Mouse (Mus musculus): ENCODE measurements around the gene Prim2. TPM values are rescaled to one million over a fixed set of nuclear protein-coding genes. Genes with fewer than 3 reads are reported as not detected.

Prim2 gene
- polyA plus RNA-seq, 1 experiment from 2014 or later: 40.7 TPM

- no peak overlapping the region for H3K4me3 ChIP-seq (ENCODE audit: low read depth, low read length)
- H3K9ac ChIP-seq (replicated peaks; ENCODE audit: low read depth, low read length): no peak overlapping the region
- WGBS: 70% methylated on average over 5 of the region's 5 CpGs
- H3K4me2 ChIP-seq (replicated peaks; ENCODE audit: low read depth, low read length): no peak overlapping the region
- ATAC-seq (ENCODE audit: insufficient number of reproducible peaks, insufficient read depth, low FRiP score, low read depth): no peak
- no peaks in the 10 kb centered on the region for H3K9me3 ChIP-seq (ENCODE audit: control insufficient read depth, low read depth, low read length)
- no peaks in the 10 kb centered on the region; the same call in 1 of the 2 replicates for H3K36me3 ChIP-seq (ENCODE audit: control insufficient read depth, insufficient read depth, low read length)
- H3K27ac ChIP-seq (ENCODE audit: low read length): no peak overlapping the region
- 0 out of 2 replicates have a peak, but pooled peaks cover 3% of the 10 kb centered on the region for H3K4me1 ChIP-seq (ENCODE audit: control insufficient read depth, insufficient read depth, low read length)
- no peaks in the 10 kb centered on the region for H3K27me3 ChIP-seq (ENCODE audit: control insufficient read depth, insufficient read depth, low read length)
Observed at GRCm38 (mm10) chr1:33671441-33671840, 1.8 kb upstream of the Prim2 start.

- Histone ChIP-seq H3K27me3 (ENCODE audit: control insufficient read depth, insufficient read depth, low read length) (no peaks in the 10 kb centered on the region), H3K9me3 (ENCODE audit: control insufficient read depth, low read depth, low read length) (no peaks in the 10 kb centered on the region), H3K36me3 (ENCODE audit: control insufficient read depth, insufficient read depth, low read length) (no peaks in the 10 kb centered on the region; the same call in 1 of the 2 replicates), H3K4me1 (ENCODE audit: control insufficient read depth, insufficient read depth, low read length) (0 out of 2 replicates have a peak, but pooled peaks cover 3% of the 10 kb centered on the region), H3K4me3 (ENCODE audit: low read depth, low read length) (peak overlapping the region; percentile 60), H3K27ac (ENCODE audit: low read length) (peak overlapping the region; percentile 74; the same call in 1 of the 2 replicates), H3K4me2 (replicated peaks; ENCODE audit: low read depth, low read length) (peak overlapping the region; percentile 76), H3K9ac (replicated peaks; ENCODE audit: low read depth, low read length) (peak overlapping the region; percentile 57)
- under 1% methylated on average over 37 of the region's 37 CpGs for WGBS
- peak; percentile 42; the same call in 1 of the 2 replicates for ATAC-seq (ENCODE audit: insufficient number of reproducible peaks, insufficient read depth, low FRiP score, low read depth)
Observed at GRCm38 (mm10) chr1:33670164-33670616, 595 bp upstream of the Prim2 start.

- 89% methylated on average over 19 of the region's 19 CpGs for WGBS
- Histone ChIP-seq H3K9ac (replicated peaks; ENCODE audit: low read depth, low read length) (no peak overlapping the region), H3K27me3 (ENCODE audit: control insufficient read depth, insufficient read depth, low read length) (no peaks in the 10 kb centered on the region), H3K27ac (ENCODE audit: low read length) (no peak overlapping the region), H3K9me3 (ENCODE audit: control insufficient read depth, low read depth, low read length) (no peaks in the 10 kb centered on the region), H3K36me3 (ENCODE audit: control insufficient read depth, insufficient read depth, low read length) (peaks cover 11% of the 10 kb centered on the region), H3K4me1 (ENCODE audit: control insufficient read depth, insufficient read depth, low read length) (no peaks in the 10 kb centered on the region), H3K4me3 (ENCODE audit: low read depth, low read length) (no peak overlapping the region), H3K4me2 (replicated peaks; ENCODE audit: low read depth, low read length) (no peak overlapping the region)
- no peak for ATAC-seq (ENCODE audit: insufficient number of reproducible peaks, insufficient read depth, low FRiP score, low read depth)
Observed at GRCm38 (mm10) chr1:33663605-33664117, 5.9 kb downstream of the Prim2 start.

- no peak overlapping the region for H3K27ac ChIP-seq (ENCODE audit: low read length)
- peaks cover 11% of the 10 kb centered on the region for H3K36me3 ChIP-seq (ENCODE audit: control insufficient read depth, insufficient read depth, low read length)
Observed at GRCm38 (mm10) chr1:33663163-33663562, 6.4 kb downstream of the Prim2 start.

GRCm38 (mm10) chr1:33658302-33658701, 11.3 kb downstream of the Prim2 start:
- WGBS: 78% methylated on average over 4 of the region's 4 CpGs
- Histone ChIP-seq H3K27me3 (ENCODE audit: control insufficient read depth, insufficient read depth, low read length) (no peaks in the 10 kb centered on the region), H3K27ac (ENCODE audit: low read length) (no peak overlapping the region), H3K4me2 (replicated peaks; ENCODE audit: low read depth, low read length) (no peak overlapping the region), H3K4me3 (ENCODE audit: low read depth, low read length) (no peak overlapping the region), H3K9me3 (ENCODE audit: control insufficient read depth, low read depth, low read length) (no peaks in the 10 kb centered on the region), H3K36me3 (ENCODE audit: control insufficient read depth, insufficient read depth, low read length) (peaks cover 14% of the 10 kb centered on the region), H3K9ac (replicated peaks; ENCODE audit: low read depth, low read length) (no peak overlapping the region), H3K4me1 (ENCODE audit: control insufficient read depth, insufficient read depth, low read length) (no peaks in the 10 kb centered on the region)
- ATAC-seq (ENCODE audit: insufficient number of reproducible peaks, insufficient read depth, low FRiP score, low read depth): no peak

More at GRCm38 (mm10) chr1:33663163-33663562, 6.4 kb downstream of the Prim2 start:
- Histone ChIP-seq H3K4me2 (replicated peaks; ENCODE audit: low read depth, low read length) (no peak overlapping the region), H3K4me3 (ENCODE audit: low read depth, low read length) (no peak overlapping the region), H3K9ac (replicated peaks; ENCODE audit: low read depth, low read length) (no peak overlapping the region), H3K9me3 (ENCODE audit: control insufficient read depth, low read depth, low read length) (no peaks in the 10 kb centered on the region), H3K27me3 (ENCODE audit: control insufficient read depth, insufficient read depth, low read length) (no peaks in the 10 kb centered on the region), H3K4me1 (ENCODE audit: control insufficient read depth, insufficient read depth, low read length) (no peaks in the 10 kb centered on the region)
- no peak for ATAC-seq (ENCODE audit: insufficient number of reproducible peaks, insufficient read depth, low FRiP score, low read depth)

- H3K27me3 ChIP-seq (ENCODE audit: control insufficient read depth, insufficient read depth, low read length): no peaks in the 10 kb centered on the region
- H3K27ac ChIP-seq (ENCODE audit: low read length): no peak overlapping the region
- no peak overlapping the region for H3K4me3 ChIP-seq (ENCODE audit: low read depth, low read length)
- no peaks in the 10 kb centered on the region for H3K9me3 ChIP-seq (ENCODE audit: control insufficient read depth, low read depth, low read length)
- H3K9ac ChIP-seq (replicated peaks; ENCODE audit: low read depth, low read length): no peak overlapping the region
- no peak for ATAC-seq (ENCODE audit: insufficient number of reproducible peaks, insufficient read depth, low FRiP score, low read depth)
- no peaks in the 10 kb centered on the region for H3K4me1 ChIP-seq (ENCODE audit: control insufficient read depth, insufficient read depth, low read length)
- peaks cover 14% of the 10 kb centered on the region for H3K36me3 ChIP-seq (ENCODE audit: control insufficient read depth, insufficient read depth, low read length)
- H3K4me2 ChIP-seq (replicated peaks; ENCODE audit: low read depth, low read length): no peak overlapping the region
- 81% methylated on average over 12 of the region's 12 CpGs for WGBS
Observed at GRCm38 (mm10) chr1:33657574-33658149, 11.9 kb downstream of the Prim2 start.

- WGBS: 92% methylated on average over 11 of the region's 11 CpGs
- H3K4me2 ChIP-seq (replicated peaks; ENCODE audit: low read depth, low read length): no peak overlapping the region
- ATAC-seq (ENCODE audit: insufficient number of reproducible peaks, insufficient read depth, low FRiP score, low read depth): no peak
- H3K36me3 ChIP-seq (ENCODE audit: control insufficient read depth, insufficient read depth, low read length): peaks cover 5% of the 10 kb centered on the region
- H3K4me1 ChIP-seq (ENCODE audit: control insufficient read depth, insufficient read depth, low read length): no peaks in the 10 kb centered on the region
- H3K27me3 ChIP-seq (ENCODE audit: control insufficient read depth, insufficient read depth, low read length): no peaks in the 10 kb centered on the region
- no peaks in the 10 kb centered on the region for H3K9me3 ChIP-seq (ENCODE audit: control insufficient read depth, low read depth, low read length)
- no peak overlapping the region for H3K9ac ChIP-seq (replicated peaks; ENCODE audit: low read depth, low read length)
- H3K4me3 ChIP-seq (ENCODE audit: low read depth, low read length): no peak overlapping the region
- no peak overlapping the region for H3K27ac ChIP-seq (ENCODE audit: low read length)
Observed at GRCm38 (mm10) chr1:33650875-33651274, 18.7 kb downstream of the Prim2 start.

- Histone ChIP-seq H3K4me3 (ENCODE audit: low read depth, low read length) (no peak overlapping the region), H3K36me3 (ENCODE audit: control insufficient read depth, insufficient read depth, low read length) (peaks cover 5% of the 10 kb centered on the region), H3K9ac (replicated peaks; ENCODE audit: low read depth, low read length) (no peak overlapping the region), H3K27ac (ENCODE audit: low read length) (no peak overlapping the region), H3K27me3 (ENCODE audit: control insufficient read depth, insufficient read depth, low read length) (no peaks in the 10 kb centered on the region), H3K4me2 (replicated peaks; ENCODE audit: low read depth, low read length) (no peak overlapping the region), H3K9me3 (ENCODE audit: control insufficient read depth, low read depth, low read length) (no peaks in the 10 kb centered on the region), H3K4me1 (ENCODE audit: control insufficient read depth, insufficient read depth, low read length) (no peaks in the 10 kb centered on the region)
- WGBS: 90% methylated on average over 9 of the region's 9 CpGs
- ATAC-seq (ENCODE audit: insufficient number of reproducible peaks, insufficient read depth, low FRiP score, low read depth): no peak
Observed at GRCm38 (mm10) chr1:33649534-33650108, 20.0 kb downstream of the Prim2 start.
